Mouse (Mus musculus): ENCODE data around the gene Klhl33.

- TF ChIP-seq CTCF (IDR thresholded peaks at IDR 0.05; ENCODE audit: low read depth) (no peak), EP300 (optimal IDR thresholded peaks at IDR 0.05) (no peak)
These were observed 41.6 kb upstream of the Klhl33 start for GRCm38 (mm10) chr14:50938940-50939339.

Data from stomach, postnatal 0 days (tissue).